Mouse (Mus musculus): ENCODE measurements at regions not wholly inside any gene's neighbourhood (a gene's known extent, or its start where the extent isn't known, plus 50 kb on each side); places are given as distances from the start of the nearest gene placed in this dataset.

DNA sequence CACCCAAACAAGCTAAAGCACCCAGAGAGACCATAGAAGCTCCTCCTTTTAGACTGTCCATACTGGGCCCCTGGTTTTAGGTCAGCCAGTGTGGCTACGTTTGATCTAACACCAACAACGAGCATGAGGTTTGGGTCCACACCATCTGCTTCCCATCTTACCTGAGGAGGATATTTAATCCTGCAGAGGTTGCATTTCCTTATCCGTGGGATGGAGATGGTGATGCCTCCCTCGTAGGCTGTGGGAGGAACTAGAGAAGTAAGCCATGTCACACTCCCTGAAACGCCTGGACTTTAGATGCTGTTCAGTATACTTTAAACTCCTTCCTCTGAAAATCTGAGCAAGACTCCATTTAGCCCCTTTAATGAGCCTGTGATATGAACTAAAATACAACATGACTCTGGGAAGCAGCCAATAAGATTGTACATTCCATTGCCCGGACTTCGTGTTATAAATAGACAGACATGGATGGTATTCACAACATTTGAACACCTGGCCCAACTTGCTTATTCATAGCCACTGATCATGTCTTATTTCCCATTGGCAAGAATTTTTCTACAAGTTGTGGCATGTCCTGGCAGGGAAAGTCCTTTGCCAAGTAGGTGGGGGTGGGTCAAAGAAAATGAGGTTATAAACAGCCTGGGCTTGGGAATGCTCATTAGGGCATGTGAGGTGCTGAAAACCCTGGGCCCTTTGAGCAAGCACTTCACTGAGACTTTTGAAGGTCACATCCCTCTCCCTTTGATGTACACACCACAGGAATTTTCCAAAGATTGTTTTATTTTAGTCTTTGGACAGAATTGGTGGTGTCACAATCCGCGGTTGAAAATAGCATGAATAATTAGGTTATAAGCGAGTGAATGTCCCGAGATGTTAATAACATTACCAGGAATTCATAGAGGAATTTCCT lies 89.7 kb upstream of the Pgrmc2 start:
- no peak for DNase-seq

- no peak for DNase-seq
Measured at GRCm38 (mm10) chr3:41171772-41172171, 88.9 kb upstream of the Pgrmc2 start.

- DNase-seq, result no peak
Measured at GRCm38 (mm10) chr3:41171310-41171709, 88.5 kb upstream of the Pgrmc2 start.

DNA sequence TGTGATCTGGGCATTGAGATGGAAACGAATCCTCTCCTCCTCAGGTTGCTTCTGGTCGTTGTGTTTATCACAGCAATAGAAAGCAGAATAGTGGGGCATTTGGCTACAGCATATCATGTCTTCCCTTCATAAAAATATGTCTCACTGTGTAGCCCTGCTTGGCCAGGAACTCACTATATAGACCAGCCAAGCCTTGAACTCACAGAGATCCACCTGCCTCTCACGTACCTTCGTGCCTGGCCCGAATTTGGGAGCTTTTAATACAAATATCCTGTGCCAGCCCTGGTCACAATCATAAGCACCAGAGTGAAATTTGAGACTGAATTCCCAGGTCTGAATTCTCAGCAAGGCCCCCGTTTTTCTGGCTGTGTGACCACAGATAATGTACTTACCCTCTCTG lies 87.7 kb upstream of the Pgrmc2 start:
- no peak for DNase-seq

DNA sequence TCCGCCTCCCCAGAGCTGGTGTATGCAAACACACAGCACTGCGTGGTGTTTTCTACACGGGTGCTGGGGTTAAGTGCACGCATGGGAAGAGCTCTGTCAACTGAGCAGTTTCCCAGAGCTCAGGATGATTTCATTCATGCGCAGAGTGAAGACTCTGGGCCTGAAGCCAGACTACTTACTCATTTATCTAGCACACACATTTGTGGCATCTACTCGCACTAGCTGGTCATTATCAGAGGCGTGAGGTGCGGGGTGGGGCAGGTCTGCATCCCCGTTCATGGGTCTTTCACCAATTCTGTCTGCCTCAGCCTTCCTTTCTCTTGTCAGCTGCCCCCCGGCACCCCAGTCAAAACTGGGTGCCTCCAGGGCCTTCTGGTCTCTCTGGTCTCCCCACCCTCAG lies 86.6 kb upstream of the Pgrmc2 start:
- DNase-seq, result no peak

DNA sequence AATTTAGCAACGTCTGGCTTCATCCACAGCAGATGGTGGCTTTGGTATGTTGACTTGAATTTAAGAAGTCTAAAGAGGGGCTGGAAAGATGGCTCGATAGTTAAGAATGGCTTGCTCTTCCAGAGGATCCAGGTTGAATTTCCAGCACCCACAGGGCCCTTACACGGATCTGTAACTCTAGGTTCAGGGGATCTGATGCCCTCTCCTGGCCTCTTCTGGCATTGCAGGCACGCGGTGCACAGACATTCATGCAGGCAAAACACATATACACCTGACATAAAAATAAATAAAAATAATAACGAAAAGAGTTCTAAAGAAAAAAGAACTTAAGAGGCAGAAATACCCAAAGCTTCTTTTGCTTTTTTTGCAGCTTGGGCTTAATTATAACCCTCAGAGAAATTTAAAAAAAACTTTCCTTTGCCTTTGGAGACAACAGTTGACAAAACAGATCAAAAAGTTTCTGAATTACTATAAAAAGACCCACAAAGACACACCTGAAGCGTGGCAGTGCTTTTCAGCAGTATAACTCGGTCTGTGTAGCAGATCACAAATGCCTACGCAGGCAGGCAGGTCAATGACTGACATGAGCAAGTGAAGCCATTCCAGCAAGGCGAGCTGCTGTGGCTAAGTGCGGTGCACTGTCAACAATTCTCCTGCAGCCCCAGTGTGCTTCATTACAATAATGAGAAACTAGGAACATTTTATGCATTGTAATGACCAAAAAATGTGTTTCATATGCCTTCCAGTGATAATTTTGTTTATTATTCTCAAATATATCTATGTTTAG lies 85.5 kb upstream of the Pgrmc2 start:
- DNase-seq, result no peak

GRCm38 (mm10) chr3:41167476-41167875 lies 84.6 kb upstream of the Pgrmc2 start:
- DNase-seq, result no peak

- DNase-seq, result no peak
Measured at GRCm38 (mm10) chr3:41164736-41165135, 81.9 kb upstream of the Pgrmc2 start.

- DNase-seq, result no peak
Measured at GRCm38 (mm10) chr3:41163767-41164166, 80.9 kb upstream of the Pgrmc2 start.

DNA sequence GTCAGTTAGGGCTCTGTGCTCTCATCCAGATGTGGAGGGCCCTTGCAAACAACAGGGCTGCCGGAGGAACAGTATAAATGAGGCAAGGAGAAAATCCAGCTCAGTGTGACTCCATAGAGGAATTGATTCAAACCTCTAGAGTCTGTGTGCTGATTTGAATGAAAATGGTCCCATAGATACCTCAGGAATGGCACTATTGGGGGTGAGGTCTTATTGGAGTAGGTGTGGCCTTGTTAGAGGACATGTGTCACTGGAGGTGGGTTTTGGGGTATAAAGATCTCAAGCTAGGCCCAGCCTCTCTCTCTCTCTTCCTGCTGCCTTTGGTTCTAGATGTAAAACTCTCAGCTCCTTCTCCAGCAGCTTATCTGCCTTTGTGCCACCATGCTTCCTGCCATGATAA lies 79.7 kb upstream of the Pgrmc2 start:
- no peak for DNase-seq

GRCm38 (mm10) chr3:41160648-41161047 lies 77.8 kb upstream of the Pgrmc2 start:
- no peak for DNase-seq

GRCm38 (mm10) chr3:41158314-41158973 lies 75.6 kb upstream of the Pgrmc2 start:
- DNase-seq, result no peak

- DNase-seq, result no peak
Measured at GRCm38 (mm10) chr3:41157428-41157827, 74.6 kb upstream of the Pgrmc2 start.

- no peak for DNase-seq
Measured at GRCm38 (mm10) chr3:41156562-41156961, 73.7 kb upstream of the Pgrmc2 start.

DNA sequence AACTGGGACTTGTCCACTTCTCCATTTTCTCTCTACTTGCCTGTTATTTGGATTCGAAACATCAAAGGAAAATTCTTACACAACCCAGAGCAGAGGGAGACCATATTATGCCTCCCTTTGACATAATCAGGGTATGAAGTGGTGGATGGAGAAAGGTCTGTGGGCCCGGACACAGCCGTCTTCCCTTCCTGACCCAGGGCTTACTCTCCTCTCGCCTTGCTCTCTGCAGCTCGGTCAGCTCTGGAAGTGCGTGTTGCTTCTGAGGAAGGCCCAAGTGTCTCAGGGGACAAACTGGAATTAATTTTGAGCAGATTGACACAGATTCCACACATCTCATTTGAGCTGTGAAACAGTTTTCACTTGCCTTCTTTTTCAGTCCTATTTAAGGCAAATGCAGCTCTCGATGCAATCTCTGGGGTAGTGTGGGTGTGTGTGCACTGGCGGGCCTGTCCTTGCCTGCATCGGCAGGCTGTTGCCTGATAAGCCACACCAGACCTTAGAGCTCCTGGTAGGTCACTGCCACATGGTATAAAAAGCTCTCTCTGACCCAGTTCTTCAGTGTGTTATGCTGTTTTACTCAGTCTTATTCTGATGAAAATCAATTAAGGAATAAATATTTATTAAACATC lies 72.4 kb upstream of the Pgrmc2 start:
- DNase-seq, result no peak

GRCm38 (mm10) chr3:41154402-41154801 lies 71.6 kb upstream of the Pgrmc2 start:
- no peak for DNase-seq

- no peak for DNase-seq
Measured at GRCm38 (mm10) chr3:41151989-41152388, 69.1 kb upstream of the Pgrmc2 start.

- DNase-seq, result no peak
Measured at GRCm38 (mm10) chr3:41140391-41140790, 57.5 kb upstream of the Pgrmc2 start.

- no peak for DNase-seq
Measured at GRCm38 (mm10) chr3:41137931-41138330, 55.1 kb upstream of the Pgrmc2 start.

DNA sequence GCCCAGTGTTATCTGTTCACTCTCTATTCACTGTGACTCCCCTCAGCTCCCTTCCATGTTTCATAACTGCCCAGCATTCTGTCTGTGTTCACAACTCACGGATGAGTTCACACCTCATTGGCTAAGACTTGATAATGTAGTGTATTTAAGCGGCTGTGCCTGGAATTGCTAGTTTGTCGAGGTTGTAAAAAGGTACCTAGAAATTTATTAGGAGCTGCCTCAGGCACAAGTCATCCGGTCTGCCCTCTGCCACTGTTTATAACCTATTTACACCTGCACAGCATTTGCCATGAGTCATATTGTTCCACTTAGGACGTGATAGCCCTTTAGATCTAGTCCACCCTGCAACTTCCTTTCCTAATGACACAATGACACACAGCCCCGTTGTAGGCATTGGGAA lies 50.0 kb upstream of the Pgrmc2 start:
- peak; percentile 23 to 57 for DNase-seq
